In the genomic region with DNA sequence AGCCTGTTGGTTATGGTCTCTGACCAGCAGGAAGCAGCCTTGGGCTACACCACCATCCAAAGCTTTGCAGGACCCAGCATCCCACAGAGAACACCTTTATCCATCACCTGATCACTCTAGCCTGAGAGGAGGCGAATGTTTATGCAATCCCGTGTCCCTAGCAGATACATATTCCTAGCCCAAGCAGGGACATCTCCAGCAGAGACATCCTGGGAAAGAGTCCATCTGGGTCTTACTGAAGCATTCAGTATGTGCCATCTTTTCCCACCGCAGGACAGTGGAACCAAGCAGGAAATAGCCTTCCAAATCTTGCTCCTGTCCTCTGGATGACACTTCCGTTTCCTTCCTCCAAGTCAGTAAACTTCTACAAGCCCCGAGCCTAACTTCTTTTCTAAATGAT, we compare ENCODE assay signal across 11 mouse cellular contexts.
"Had no signal": no experiment of that assay in that cellular context is flagged by ENCODE, and none has a peak within 500 bp of the region (broad histone marks: within the 10 kb centered on the region; RNA-seq: fewer than 3 reads in every experiment).

No protein-coding gene starts in this region.

- H3K4me3 ChIP-seq: kidney, embryonic 15.5 days; limb, embryonic 12.5 days; lung, embryonic 15.5 days; midbrain, embryonic 13.5 days had no signal

- H3K9ac ChIP-seq: kidney, embryonic 15.5 days; limb, embryonic 12.5 days; lung, embryonic 15.5 days; midbrain, embryonic 13.5 days had no signal

- ATAC-seq: midbrain, embryonic 13.5 days had no signal

- H3K36me3 ChIP-seq: kidney, embryonic 15.5 days; limb, embryonic 12.5 days; lung, embryonic 15.5 days; midbrain, embryonic 13.5 days had no signal

- H3K27ac ChIP-seq: kidney, embryonic 15.5 days; limb, embryonic 12.5 days; lung, embryonic 15.5 days; midbrain, embryonic 13.5 days had no signal

- H3K4me2 ChIP-seq: kidney, embryonic 15.5 days; limb, embryonic 12.5 days; lung, embryonic 15.5 days; midbrain, embryonic 13.5 days had no signal

- H3K9me3 ChIP-seq: kidney, embryonic 15.5 days; lung, embryonic 15.5 days; midbrain, embryonic 13.5 days had no signal

- DNase-seq: kidney, adult 11 months; layer of hippocampus, adult 9-11 months; layer of hippocampus, postnatal 36 days; liver; right cerebral cortex, adult 18-20 months; right cerebral cortex, postnatal 25 days; thymus, postnatal 4 days had no signal

- H3K27me3 ChIP-seq: kidney, embryonic 15.5 days; limb, embryonic 12.5 days; lung, embryonic 15.5 days; midbrain, embryonic 13.5 days had no signal
